In genomic region chr4:131597996-131598395, GRCm38 (mm10) we compare ENCODE assay signal across 27 mouse cellular contexts.
"Had no signal": no experiment of that assay in that cellular context is flagged by ENCODE, and none has a peak within 500 bp of the region (broad histone marks: within the 10 kb centered on the region; RNA-seq: fewer than 3 reads in every experiment).

No protein-coding gene starts in this region.

- H3K9me3 ChIP-seq: heart, embryonic 10.5 days; heart, embryonic 12.5 days; hindbrain, embryonic 10.5 days; hindbrain, embryonic 12.5 days; intestine, embryonic 15.5 days; limb, embryonic 10.5 days; limb, embryonic 12.5 days; liver, embryonic 13.5 days had no signal

- H3K36me3 ChIP-seq: heart, embryonic 10.5 days; heart, embryonic 12.5 days; hindbrain, embryonic 10.5 days; hindbrain, embryonic 12.5 days; intestine, embryonic 15.5 days; limb, embryonic 10.5 days; limb, embryonic 12.5 days; liver, embryonic 13.5 days had no signal

- H3K27me3 ChIP-seq: hindbrain, embryonic 12.5 days; intestine, embryonic 15.5 days; liver, embryonic 13.5 days had no signal

- H3K4me1 ChIP-seq: heart, embryonic 10.5 days; heart, embryonic 12.5 days; hindbrain, embryonic 10.5 days; hindbrain, embryonic 12.5 days; intestine, embryonic 15.5 days; limb, embryonic 10.5 days; limb, embryonic 12.5 days; liver, embryonic 13.5 days had no signal

- ATAC-seq: hindbrain, embryonic 16.5 days; inflammation-experienced regulatory T-cells, adult 6 months; intestine, embryonic 15.5 days; intestine, postnatal 0 days had no signal

- H3K4me3 ChIP-seq: gastrocnemius, adult 2 months; heart, embryonic 10.5 days; heart, embryonic 12.5 days; hindbrain, embryonic 10.5 days; hindbrain, embryonic 12.5 days; intestine, embryonic 15.5 days; left cerebral cortex, adult 2 months; limb, embryonic 10.5 days; limb, embryonic 12.5 days; liver, embryonic 13.5 days had no signal

- DNase-seq: gastrocnemius, adult 2 months; gastrocnemius, postnatal 10 days; gastrocnemius, postnatal 25 days; heart, adult 18-20 months; heart, postnatal 10 days; heart, postnatal 4 days; kidney, adult 18-20 months; kidney, adult 8-10 months; kidney, postnatal 10 days; kidney, postnatal 25 days; kidney, postnatal 4 days; layer of hippocampus, adult 9-11 months; liver; liver, embryonic 13.5 days had no signal

- H3K4me2 ChIP-seq: heart, embryonic 12.5 days; hindbrain, embryonic 12.5 days; hindbrain, embryonic 14.5 days; intestine, embryonic 15.5 days; limb, embryonic 12.5 days; liver, embryonic 11.5 days; liver, embryonic 13.5 days had no signal

- H3K9ac ChIP-seq: heart, embryonic 12.5 days; hindbrain, embryonic 12.5 days; hindbrain, embryonic 14.5 days; intestine, embryonic 15.5 days; limb, embryonic 12.5 days; liver, embryonic 13.5 days had no signal

- H3K27ac ChIP-seq: gastrocnemius, adult 2 months; heart, embryonic 10.5 days; hindbrain, embryonic 10.5 days; hindbrain, embryonic 12.5 days; hindbrain, embryonic 14.5 days; intestine, embryonic 15.5 days; left cerebral cortex, adult 2 months; limb, embryonic 10.5 days; limb, embryonic 12.5 days; liver, embryonic 13.5 days had no signal
